Mouse (Mus musculus): Measurements from ENCODE around the gene Dnajc16.

The Dnajc16 gene

DNA sequence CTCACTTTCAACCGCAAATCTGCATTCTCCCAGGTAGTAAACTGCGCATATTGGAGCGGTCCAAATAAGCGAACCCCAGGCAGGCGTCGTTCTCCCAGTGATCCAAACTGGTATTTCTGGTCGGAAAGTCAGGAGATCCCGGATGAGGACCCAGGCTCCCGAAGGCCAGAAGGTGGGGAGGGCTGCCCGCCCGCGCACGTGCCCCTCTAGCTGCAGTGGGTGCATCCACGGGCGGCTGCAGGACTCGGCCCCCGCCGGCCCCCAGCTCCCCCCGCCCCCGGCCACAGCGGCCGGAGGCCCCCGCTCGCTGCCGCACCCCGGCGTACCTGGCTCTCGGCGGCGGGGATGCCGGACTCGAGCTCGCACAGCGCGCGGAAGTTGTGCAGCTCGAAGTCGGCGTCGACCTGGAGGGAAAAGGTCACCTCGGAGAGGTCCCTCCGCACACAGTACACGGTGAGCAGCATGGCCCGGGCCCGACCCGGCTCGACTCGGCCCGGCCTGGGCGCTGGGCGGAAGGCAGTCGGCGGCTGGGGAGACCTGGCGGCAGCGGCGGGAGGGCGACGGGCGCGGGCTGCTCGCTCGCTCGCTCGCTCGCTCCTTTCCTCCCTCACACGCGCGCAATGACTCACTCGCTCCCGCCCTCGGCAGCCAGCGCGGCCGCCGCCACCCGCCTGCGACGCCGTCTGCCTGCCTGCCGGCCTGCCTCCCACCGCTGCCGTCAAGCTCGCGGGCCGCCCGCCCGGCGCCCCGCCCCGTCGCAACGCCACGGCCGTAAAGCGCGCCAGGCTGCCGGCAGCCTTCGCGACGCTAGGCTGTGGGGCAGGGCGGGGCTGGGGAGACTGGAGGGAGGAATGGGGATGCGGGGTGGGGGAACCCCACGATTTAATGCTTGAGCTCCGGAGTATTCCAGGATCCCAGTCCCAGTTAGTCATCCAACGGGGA is 67.7 kb downstream of the Dnajc16 start, which contains the start of gene Ddi2:
Gene Ddi2 (minus strand): TSS at position 689 of the 942 bp plus-strand sequence.
- DNase-seq, result peak; percentile 86

DNA sequence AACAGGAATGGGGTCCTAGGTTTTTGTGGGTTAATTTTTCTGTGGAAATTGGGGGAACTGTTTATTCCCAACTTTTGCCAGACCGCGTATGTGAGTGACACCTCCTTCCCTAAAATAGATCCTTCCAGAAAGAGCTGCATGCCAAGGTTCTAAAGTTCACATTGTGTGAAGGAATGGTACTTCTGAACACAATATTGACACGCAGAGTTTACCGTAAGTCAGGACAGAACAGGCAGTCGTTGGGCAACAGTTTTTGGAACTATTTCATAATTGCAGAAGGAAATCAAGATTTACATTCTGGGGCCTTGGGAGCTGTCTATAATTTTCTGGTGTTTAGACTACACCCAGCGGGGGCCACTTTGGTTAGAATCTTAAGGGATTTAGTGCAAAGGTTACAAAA is 68.8 kb downstream of the Dnajc16 start:
- peak; percentile 67 for DNase-seq

DNA sequence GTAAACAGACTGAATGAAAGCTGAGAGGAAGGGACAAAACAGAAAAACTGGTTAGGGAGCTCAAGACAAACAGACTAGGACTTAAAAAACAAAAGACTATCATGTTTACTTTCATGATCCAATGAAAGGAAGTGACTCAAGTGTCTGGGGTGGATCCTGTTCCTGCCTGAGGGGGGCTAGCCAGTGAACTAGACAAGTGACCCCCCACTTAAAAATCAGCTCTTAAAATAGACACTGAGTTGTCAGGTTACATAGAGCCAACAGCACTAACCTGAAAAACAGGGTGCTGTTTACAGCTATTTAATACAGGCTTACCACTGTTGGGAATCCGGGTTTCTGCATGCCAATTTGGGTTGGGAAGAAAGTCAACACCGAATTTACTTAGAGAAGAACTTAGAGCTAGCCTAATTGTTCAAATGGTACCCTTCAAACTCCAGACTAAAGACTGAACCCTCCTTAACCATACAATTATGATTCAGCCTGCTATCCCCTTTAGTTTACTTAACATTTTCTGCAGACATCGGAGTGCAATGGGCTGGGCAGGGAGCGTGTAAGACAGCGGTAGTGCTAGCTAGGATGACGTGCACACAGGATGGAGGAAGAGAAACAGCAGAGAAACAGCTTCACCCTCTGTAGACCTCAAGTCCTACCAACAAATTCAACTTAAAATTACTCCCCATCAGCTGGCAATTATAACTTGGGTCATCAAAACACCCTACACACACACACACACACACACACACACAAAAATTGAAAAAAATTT is 69.8 kb downstream of the Dnajc16 start:
- no peak for DNase-seq

DNA sequence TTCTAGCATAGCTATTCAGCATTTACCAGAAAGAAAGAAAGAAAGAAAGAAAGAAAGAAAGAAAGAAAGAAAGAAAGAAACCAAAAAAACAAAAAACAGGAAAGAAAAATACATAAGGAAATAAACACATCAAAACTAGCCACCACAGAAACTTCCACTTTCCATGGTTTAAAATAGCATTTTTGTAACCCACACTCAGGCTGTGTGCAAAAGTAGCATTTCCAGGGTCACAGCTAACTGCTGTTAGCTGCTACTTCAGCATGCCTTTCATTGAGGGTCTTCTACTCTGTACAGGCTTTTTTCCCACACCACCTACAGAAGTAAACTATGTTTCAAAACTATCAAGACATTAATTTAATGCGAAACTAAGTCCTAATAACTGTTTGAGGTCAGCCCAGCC is 71.4 kb downstream of the Dnajc16 start:
- no peak for DNase-seq

DNA sequence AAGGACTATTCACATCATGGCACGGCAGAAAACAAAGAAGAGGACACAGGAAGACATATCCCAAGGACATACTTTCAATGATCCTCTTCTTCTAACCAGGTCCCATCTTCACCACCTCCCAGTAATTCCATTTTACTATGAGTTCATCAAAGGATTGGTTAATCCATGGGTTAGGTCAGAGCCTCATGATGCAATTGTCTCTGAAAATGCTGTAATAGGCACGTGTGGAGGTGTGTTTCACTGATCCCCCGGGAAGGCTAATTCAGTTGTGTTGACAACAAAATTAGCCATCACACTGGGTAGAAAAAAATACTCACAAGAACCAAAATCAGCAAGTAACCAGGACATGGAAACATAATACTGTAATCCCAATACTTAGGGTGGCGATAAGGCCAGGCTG is 73.1 kb downstream of the Dnajc16 start:
- no peak for DNase-seq

DNA sequence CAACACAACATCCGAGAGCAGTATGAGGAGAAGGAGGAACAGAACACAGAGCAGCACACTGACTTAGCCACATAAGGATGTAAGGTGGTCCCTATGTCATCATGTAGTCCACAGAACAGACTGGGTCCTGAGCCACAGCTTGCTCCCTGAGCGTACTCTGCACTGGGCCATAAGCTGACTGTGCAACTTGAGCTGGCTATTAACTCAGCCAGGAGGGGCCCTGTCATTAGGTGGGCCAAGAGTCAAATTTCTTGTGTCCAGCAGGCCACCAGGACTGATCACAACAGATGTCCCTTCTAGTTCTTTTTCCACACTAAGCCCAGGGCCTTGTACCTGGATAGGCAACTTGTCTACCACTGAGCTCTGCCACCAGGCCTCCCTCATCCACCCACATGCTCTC is 75.7 kb downstream of the Dnajc16 start:
- no peak for DNase-seq

DNA sequence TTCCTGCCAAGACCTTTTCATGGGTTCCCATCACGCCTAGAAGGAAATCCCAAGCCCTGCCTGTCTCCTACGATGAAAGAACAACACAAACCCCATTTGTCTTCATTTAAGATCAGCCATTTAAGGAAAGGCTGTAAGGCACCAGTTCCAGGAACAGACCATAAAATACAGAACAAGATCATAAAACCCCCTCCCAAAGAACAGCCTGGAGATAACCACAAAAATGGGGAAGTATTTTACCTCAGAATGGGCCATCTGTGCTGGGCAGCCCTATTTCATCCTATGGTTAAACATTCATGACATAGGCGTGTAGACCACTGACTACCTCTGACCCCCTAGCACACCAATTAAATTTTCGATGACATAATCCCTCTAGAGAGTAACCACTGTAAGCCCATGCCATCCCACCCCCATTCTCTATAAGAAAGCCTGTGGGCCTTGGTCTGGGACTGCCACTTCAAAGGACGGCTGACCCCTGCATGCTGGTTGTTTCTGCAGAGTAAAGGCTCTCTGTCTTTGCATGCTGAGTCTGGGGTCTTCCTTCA is 77.1 kb downstream of the Dnajc16 start:
- DNase-seq, result no peak

DNA sequence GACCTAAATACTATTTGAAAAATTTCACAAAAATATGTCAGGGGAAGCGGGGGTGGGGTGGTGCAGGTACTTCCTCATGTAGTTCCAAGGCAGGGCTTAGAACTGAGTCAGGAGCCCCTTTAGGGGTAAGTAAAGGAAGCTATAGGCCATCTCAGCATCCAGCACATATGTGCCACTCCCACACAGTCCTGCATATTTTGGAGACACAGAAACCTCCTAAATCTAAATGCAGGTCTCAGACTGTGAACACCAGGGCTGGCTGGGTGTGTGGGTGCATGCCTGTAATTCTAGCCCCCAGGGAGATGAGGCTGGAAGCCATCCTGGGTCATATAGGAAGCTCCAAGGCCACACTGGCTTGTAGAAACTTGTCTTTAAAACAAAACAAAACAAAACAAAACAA is 79.5 kb downstream of the Dnajc16 start:
- no peak for DNase-seq

All from kidney, adult 9 months (tissue).